Mouse (Mus musculus) MEL (cell line): ENCODE measurements at regions not wholly inside any gene's neighbourhood (a gene's known extent, or its start where the extent isn't known, plus 50 kb on each side); places are given as distances from the start of the nearest gene placed in this dataset.

Experiments used
- DNase-seq: peaks from one replicate; pipeline ENCODE4 v3.0.0; 2011; ENCODE audit warnings: low read depth, low spot score
- H3K27ac ChIP-seq: 2 replicates; pipeline ENCODE4 v1.5.1; 2012; ENCODE audit warnings: low read depth, mild to moderate bottlenecking, control low read depth, low read length, moderate library complexity; ENCODE audit not compliant: control insufficient read depth
- H3K27me3 ChIP-seq, 2 experiments: fragments of 150-350 bp in 1 of 2; sonication (generic) in 1 of 2; 2 replicates each; pipeline ENCODE4 v1.6.1; 2012; ENCODE audit warnings: low read length in 2 of 2, mild to moderate bottlenecking in 2 of 2, improper control_type of control experiment in 1 of 2, moderate library complexity in 1 of 2; ENCODE audit not compliant: insufficient read depth in 2 of 2, control insufficient read depth in 1 of 2
- H3K36me3 ChIP-seq, 2 experiments: 2 replicates each; pipeline ENCODE4 v1.6.1; 2012 to 2014; ENCODE audit warnings: low read length in 2 of 2, improper control_type of control experiment in 1 of 2, inconsistent platforms in 1 of 2, mild to moderate bottlenecking in 1 of 2; ENCODE audit not compliant: insufficient read depth in 2 of 2, control insufficient read depth in 1 of 2
- H3K4me1 ChIP-seq, 2 experiments: fragments of 150-350 bp in 1 of 2; sonication (generic) in 1 of 2; 2 replicates each; pipeline ENCODE4 v1.6.1; 2012; ENCODE audit warnings: low read length in 2 of 2, improper control_type of control experiment in 1 of 2, mild to moderate bottlenecking in 1 of 2; ENCODE audit not compliant: insufficient read depth in 2 of 2, control insufficient read depth in 1 of 2
- H3K4me3 ChIP-seq, 2 experiments: fragments of 150-350 bp in 1 of 2; sonication (generic) in 1 of 2; 2 replicates each; pipeline ENCODE4 v1.5.1; 2012; ENCODE audit warnings: low read depth in 2 of 2, low read length in 2 of 2, mild to moderate bottlenecking in 2 of 2, moderate library complexity in 2 of 2, control low read depth in 1 of 2, improper control_type of control experiment in 1 of 2; ENCODE audit not compliant: control insufficient read depth in 1 of 2, insufficient read depth in 1 of 2
- H3K79me2 ChIP-seq: 2 replicates; pipeline ENCODE4 v1.6.1; 2012; ENCODE audit warnings: mild to moderate bottlenecking, low read length, moderate library complexity; ENCODE audit not compliant: control insufficient read depth, poor library complexity, insufficient read depth
- H3K9ac ChIP-seq: 2 replicates; pipeline ENCODE4 v1.6.1; 2012; ENCODE audit warnings: low read depth, mild to moderate bottlenecking, control low read depth, low read length, moderate library complexity; ENCODE audit not compliant: control insufficient read depth, poor library complexity, severe bottlenecking
- H3K9me3 ChIP-seq: fragments of 150-350 bp; sonication (generic); replicated peaks from 2 replicates; pipeline ENCODE4 v1.6.1; 2012; ENCODE audit warnings: mild to moderate bottlenecking, low read length, improper control_type of control experiment, moderate library complexity; ENCODE audit not compliant: insufficient read depth
- CHD1 ChIP-seq: IDR thresholded peaks from 2 replicates; pipeline ENCODE4 v1.6.1; 2012; ENCODE audit warnings: low read depth, mild to moderate bottlenecking, inconsistent platforms, low read length, improper control_type of control experiment
- MAX ChIP-seq: IDR thresholded peaks from 2 replicates; pipeline ENCODE4 v1.6.1; 2011; ENCODE audit warnings: low read length, improper control_type of control experiment
- MAZ ChIP-seq: IDR thresholded peaks from 2 replicates; pipeline ENCODE4 v1.6.1; 2012; ENCODE audit warnings: low read depth, mild to moderate bottlenecking, inconsistent platforms, low read length, improper control_type of control experiment
- MEF2A ChIP-seq: IDR thresholded peaks from 2 replicates; pipeline ENCODE4 v1.6.1; 2014; ENCODE audit warnings: low read depth, mild to moderate bottlenecking, inconsistent platforms, low read length, improper control_type of control experiment; ENCODE audit not compliant: poor library complexity, insufficient replicate concordance, severe bottlenecking; ENCODE audit errors: extremely low read depth
- MYB ChIP-seq: IDR thresholded peaks from 2 replicates; pipeline ENCODE4 v1.6.1; 2011; ENCODE audit warnings: mild to moderate bottlenecking, low read depth, low read length, improper control_type of control experiment
- NELFE ChIP-seq: IDR thresholded peaks from 2 replicates; pipeline ENCODE4 v1.6.1; 2011; ENCODE audit warnings: low read depth, low read length, improper control_type of control experiment
- SIN3A ChIP-seq: IDR thresholded peaks from 2 replicates; pipeline ENCODE4 v1.6.1; 2012; ENCODE audit warnings: low read length, improper control_type of control experiment, inconsistent platforms
- UBTF ChIP-seq: IDR thresholded peaks from 2 replicates; pipeline ENCODE4 v1.6.1; 2012; ENCODE audit warnings: low read depth, mild to moderate bottlenecking, inconsistent platforms, low read length, improper control_type of control experiment, moderate library complexity, borderline replicate concordance; ENCODE audit not compliant: insufficient read depth
- USF2 ChIP-seq, 2 experiments: IDR thresholded peaks; 2 replicates each; pipeline ENCODE4 v1.6.1; 2011 to 2012; ENCODE audit warnings: improper control_type of control experiment in 2 of 2, low read length in 2 of 2, borderline replicate concordance in 1 of 2, inconsistent platforms in 1 of 2, low read depth in 1 of 2, mild to moderate bottlenecking in 1 of 2; ENCODE audit not compliant: insufficient read depth in 1 of 2

DNA sequence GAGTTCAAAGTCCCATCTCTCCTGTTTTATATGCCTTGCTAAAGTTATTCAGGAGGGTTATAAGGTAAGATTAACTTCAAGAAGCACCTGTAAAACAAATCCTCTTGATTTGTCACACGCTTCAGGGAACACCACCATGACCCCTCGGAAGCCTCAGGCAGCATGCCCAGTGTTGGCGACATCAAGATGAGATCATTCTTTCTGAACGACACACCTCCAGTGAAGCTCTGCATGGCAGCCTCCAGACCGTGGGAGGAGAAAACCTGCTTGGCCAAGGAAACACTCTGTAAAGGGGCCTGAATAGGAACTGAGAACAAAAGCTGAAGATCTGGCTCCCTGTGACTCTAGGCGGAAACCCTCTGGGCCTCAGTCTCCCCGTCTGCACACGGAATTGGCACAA is 110.7 kb downstream of the Cdc5l start:
- Histone ChIP-seq H3K79me2 (no peaks in the 10 kb centered on the region), H3K36me3 (no peaks in the 10 kb centered on the region), H3K9me3 (no peaks in the 10 kb centered on the region), H3K9ac (no peak overlapping the region), H3K4me1 (no peaks in the 10 kb centered on the region)
- TF ChIP-seq UBTF: no peak
- TF ChIP-seq, all 39 proteins: peak for 0
- no peak overlapping the region for H3K27ac ChIP-seq
- no peak overlapping the region for H3K4me3 ChIP-seq
- no peaks in the 10 kb centered on the region; a peak in 1 of 4 replicates for H3K27me3 ChIP-seq
- no peak for DNase-seq

DNA sequence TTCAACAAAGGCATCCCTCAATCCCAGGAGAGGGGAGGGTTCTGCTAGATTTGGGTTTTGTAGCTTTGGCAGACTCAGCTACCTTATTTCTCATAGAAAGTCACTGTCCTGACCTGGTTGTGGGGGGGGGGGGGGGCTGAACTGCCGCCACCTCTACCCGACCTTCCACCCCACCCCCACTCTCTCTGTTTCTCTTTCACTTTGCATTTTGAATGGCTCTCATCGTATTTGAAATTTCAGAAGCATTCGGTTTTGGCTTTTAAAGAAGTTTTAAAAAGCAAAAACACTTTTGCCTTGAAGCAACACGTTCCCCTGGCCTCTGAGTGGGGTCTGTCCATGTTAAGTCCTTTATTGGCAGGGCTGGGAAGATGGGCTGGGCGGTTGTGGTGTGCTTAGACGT is 113.5 kb downstream of the Cdc5l start:
- TF ChIP-seq MEF2A (no peak), NELFE (no peak)
- H3K9ac ChIP-seq: no peak overlapping the region
- H3K4me1 ChIP-seq: no peaks in the 10 kb centered on the region
- DNase-seq: no peak
- H3K27ac ChIP-seq: no peak overlapping the region
- peaks cover 0 to 1% of the 10 kb centered on the region in 2 experiments; a peak in 2 of 4 replicates for H3K27me3 ChIP-seq
- no peaks in the 10 kb centered on the region for H3K79me2 ChIP-seq
- no peaks in the 10 kb centered on the region for H3K36me3 ChIP-seq
- H3K9me3 ChIP-seq: no peaks in the 10 kb centered on the region
- no peak overlapping the region for H3K4me3 ChIP-seq

DNA sequence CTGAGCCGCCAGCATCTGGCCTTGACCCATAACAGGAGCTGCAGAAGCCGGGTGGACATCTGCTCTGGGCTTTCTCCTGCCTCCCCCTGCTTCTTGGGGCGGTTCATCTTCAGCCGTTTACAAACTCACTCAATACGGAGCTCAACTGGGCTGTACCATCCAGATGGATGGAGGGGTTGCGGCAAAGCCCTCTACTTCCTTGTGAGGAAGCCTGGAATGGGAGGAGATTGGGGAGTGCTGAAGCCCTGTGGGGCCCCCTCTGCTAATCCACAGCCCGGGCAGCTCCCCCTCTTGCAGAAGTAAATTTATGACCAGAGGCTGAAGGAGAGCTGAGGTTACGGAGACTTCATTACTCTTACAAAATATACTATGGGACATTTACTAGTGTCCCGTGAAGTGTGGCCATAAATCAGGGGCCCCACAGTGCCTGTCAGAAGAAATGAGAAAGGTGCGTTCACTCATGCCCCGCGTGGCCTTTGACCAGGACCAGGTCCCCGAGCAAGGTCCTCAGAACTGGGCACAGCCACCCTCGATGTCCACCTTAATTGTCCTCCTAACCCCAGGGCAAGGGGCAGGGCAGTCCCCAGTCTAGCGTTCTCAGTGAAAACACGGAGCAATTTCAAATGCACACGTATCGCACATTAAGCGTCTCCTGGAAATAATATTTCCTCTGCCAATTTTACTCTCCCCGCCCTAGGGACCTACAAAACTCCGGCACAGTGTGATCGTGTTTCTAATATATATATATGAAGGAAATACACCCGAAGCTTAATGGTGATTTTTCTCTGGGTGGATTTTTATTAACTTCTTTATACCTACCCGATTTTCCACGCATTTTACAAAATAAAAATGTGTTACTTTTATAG is 115.1 kb downstream of the Cdc5l start:
- H3K4me1 ChIP-seq: no peaks in the 10 kb centered on the region
- TF ChIP-seq USF2 (IDR thresholded peaks at IDR 0.05; ENCODE audit: borderline replicate concordance in 1 of 2, insufficient read depth in 1 of 2, low read depth in 1 of 2, low read length in 2 of 2): no peak
- TF ChIP-seq MAX: no peak
- no peak for TF ChIP-seq CHD1
- no peak for TF ChIP-seq MAZ
- no peak for TF ChIP-seq SIN3A
- TF ChIP-seq MEF2A: no peak
- TF ChIP-seq MYB: no peak
- no peaks in the 10 kb centered on the region for H3K9me3 ChIP-seq
- H3K79me2 ChIP-seq: no peaks in the 10 kb centered on the region
- H3K9ac ChIP-seq: no peak overlapping the region
- DNase-seq: no peak
- H3K36me3 ChIP-seq: no peaks in the 10 kb centered on the region
- no peak overlapping the region for H3K27ac ChIP-seq
- H3K4me3 ChIP-seq: no peak overlapping the region
- H3K27me3 ChIP-seq: peaks cover 0 to 1% of the 10 kb centered on the region in 2 experiments; a peak in 2 of 4 replicates
